Mouse (Mus musculus) embryo, embryonic 10 days (tissue): ENCODE measurements around the gene Pip4p1.
"Not testable (repeated sequence)": the region's sequence is repeated elsewhere in the genome, so short reads cannot be mapped to it uniquely, and the experiment has no call there.

ENCODE experiments used
- DNase-seq: peaks from one replicate; pipeline ENCODE4 v3.0.0-alpha.2; 2015; ENCODE audit warnings: low spot score

Gene Pip4p1

DNA sequence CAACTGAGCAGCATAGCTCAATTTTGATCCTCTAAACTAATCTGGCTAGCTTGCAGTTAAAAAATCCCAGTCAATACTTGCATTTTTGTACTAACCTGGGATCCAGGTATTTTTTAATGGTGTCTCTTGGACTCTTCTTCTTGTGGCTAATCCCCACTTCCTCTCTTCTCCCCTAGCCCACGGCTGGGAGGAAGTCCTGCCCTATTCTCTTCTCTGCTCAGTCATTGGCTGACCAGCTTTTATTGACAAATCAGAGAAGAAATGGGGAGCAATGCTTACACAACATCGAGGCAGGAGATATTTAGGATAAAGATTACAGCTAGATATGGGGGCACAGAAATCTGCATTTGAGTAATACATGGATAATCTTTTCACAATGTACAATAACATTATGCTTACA, 8.3 kb upstream of the Pip4p1 start:
- DNase-seq: no peak

DNA sequence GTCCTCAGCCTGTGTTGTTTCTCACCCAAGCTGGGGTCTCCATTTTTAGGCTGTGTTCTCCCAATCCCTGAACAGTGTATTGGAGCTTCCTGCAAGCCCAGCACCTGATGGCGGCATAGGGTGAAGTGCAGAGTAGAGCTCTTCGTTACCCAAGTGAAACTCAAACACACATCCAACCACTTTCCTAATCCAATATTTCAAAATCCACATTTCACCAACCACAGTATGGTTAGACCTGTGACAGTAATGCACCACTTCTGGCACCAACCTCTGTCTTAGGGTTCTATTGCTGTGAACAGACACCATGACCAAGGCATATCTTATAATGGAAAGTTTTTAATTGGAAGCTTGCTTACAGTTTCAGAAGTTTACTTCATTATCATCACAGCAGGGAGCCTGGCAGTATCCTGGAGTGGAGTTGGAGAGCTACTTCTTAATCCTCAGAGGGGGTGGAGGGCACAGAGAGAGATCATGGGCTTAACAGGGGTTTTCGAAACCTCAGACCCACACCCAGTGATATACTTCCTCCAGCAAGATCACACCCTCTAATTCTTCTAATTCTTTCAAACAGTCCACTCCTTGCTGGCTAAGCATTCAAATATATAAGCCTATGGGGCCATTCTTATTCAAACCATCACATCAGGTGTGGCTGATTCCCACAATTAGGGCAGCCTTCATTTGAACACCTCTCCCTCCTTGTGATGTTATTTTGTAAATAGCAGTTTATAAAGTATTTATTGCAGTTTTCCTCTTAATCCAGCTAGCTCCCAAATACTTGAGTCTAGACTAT, 7.7 kb upstream of the Pip4p1 start:
- DNase-seq: no peak

DNA sequence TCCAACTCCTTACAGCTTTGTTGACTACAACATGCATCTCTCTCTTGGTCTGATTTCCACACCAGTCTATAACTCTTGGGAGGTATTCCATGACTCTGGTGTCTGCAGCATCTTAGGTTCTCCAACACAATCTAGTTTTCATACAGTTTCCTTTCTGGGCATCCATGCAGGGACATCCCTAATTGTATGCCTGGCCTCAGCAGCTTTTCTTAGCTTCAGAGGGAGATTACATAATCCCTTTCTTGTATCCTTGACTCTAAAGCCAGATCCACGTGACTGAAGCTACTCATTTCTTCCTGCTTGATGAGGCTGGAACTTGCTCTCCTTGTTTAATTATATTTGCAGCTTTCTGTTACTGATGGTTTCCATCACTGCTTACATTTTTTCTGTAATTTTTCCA, 6.0 kb upstream of the Pip4p1 start:
- no peak for DNase-seq

DNA sequence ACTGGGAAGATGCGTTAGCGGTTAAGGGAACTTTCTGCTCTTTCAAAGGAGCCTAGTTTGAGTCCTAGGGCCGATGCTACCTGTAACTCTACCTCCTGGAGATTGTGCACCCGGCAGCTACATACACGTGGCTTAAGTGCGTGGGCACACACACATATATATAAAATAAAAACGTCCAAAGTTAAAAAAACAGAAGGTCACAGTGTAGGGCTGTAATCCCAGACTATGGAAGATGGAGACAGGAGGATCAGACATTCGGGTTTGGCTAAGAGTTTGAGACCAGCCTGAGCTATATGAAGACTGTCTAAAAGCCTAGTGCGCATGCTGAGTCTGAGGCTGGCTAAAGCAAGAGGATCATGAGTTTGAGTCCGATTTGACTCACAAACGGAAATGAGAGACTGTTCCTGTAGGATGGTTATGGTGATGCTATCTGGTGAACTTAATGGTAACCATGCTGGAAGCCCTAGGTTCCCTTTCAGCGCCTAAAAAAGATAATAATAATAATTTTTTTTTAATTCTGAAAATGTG, 901 bp upstream of the Pip4p1 start:
- peak; percentile 30 for DNase-seq

DNA sequence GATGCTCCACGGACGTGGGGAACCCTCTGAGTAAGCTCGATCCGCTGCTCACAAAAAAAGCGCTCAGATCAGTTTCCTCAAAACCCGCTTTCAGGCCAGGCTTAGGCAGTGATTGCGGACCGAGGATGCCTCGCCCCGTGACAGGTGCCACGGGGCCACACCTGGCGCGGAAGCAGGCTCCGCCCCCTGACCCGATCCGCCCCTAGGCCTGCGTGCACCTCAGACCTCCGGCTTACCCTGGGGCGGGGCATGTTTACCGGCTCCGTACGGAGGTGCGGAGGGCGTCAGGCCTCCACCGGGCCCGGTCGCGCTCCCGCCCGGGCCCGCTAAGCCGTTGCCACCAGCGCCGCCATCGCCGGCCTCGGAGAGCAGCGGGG, 291 bp downstream of the Pip4p1 start:
- DNase-seq: peak; percentile 40

DNA sequence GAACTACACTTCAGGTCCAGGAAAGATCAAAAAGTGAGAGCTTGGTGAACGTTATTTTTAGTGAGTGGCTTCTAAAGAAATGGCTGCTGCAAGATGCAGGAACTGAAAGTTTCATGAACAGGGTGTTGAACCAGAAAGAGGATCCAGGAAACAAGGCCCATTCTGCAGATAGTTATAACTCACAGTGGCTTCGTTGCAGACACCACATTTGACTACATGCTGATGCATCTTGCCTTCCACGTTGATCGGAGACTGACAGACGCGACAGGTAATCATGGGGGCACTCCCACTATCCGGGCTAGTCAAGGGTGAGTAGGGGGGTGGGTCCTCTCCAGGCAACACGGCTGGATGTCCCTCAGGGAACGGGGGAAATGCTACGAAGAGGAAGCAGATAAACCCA, 705 bp downstream of the Pip4p1 start:
- DNase-seq: no peak

DNA sequence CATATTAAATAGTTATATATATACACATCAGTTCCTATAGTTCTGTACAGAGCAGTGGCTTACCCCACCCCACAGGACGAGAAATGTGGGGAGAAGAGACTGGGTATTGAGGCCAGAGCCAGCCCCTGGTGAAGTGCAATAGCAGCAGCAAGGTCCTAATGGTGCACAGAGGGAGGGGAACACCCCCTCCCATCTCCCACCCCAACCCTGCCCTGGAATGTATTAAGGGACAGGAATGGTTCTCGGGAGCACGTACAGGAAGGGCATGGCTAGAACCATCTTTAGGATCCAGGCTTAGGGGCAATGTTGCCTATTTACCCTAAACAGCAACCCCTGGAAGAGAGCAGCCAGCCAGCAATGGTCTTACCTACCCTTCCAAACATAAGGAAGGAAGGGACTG, 3.3 kb downstream of the Pip4p1 start:
- DNase-seq: no peak

DNA sequence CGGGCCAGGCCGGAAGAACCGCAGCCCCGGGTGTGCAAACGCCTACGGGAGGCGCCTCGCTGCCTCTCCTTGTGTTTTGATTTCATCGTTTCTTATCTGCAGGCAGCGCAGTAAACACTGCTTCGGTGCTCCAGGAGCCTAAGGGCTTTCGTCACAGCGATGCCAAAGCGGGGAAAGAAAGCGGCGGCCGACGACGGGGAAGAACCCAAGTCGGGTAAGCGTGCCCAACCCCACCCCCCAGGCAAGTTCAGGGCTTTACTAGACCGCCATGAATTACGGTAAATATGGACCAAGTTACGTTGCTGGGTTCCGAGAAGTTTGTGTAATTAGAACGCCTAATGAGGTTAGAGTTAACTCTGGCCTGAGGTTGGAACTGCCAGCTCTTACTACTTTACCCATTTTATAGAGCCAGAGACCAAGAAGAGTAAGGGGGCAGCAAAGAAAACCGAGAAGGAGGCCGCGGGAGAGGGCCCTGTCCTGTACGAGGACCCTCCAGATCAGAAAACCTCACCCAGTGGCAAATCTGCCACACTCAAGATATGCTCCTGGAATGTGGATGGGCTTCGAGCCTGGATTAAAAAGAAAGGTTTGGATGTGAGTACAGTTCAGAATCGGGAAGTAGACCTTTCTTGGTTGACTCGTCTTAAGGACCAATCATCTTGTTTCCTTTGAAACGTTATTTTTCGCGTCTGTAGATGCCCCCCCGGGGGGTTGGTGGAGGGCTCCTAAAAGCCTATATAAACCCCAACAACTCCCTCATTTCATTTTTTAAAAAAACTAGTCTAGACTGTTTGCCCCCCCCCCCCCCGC, 5.3 kb downstream of the Pip4p1 start:
- peak; percentile 27 for DNase-seq

DNA sequence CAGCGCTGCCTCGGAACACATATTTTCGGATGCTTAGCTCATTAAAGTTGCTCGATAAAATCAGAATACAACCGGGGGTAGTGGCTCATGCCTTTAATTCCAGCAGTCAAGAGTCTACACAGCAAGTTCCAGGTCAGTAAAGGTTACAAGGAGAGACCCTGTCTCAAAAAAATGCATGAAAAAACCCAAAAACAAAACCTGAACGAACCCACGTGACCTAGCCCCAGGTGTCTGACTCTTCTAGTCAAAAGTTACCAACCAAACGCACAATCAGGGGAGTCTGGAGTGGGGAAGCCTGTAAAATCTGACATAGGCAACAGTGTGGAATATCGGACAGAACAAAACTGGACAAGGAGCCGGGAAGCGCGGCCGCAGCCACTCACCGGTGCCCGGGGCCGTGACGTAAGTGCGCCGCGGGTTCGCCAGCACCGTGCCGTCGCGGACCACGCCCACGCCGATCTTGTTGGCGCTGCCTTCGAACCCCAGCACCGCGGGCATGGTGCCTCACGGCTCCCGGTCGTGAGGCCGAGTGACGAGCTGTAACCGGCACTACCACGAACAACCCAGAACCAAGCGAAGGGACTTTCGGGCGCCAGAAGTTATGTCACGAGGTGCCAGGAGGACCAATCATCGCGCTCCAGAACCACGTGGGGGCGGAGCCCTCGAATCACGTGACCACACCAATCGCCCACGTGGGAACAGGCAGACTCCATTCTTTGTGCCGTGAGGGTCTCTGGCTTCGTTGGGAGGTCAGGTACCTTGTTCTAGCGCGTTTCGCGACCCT, 6.2 kb downstream of the Pip4p1 start, which contains the start of the genes Osgep and Apex1:
Osgep (minus strand) TSS at position 613 of the 784 bp plus-strand sequence.
Apex1 (plus strand) TSS at position 688 of the 784 bp plus-strand sequence.
- DNase-seq: peak; percentile 100

DNA sequence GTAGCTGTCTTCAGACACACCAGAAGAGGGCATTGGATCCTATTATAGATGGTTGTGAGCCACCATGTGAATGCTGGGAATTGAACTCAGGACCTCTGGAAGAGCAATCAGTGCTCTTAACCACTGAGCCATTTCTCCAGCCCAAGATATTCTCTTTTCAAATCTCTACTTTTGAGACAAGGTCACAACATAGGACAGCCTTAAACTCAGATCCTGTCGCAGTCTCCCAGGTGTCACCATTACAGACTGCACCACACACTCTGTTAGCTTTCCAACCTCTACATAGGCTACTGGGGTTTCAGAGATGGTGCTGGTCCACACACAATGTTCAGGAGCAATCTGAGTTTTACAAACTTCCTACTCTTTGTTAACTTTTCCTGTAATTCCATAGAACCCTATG, 7.2 kb downstream of the Pip4p1 start:
- DNase-seq: not testable (repeated sequence)

DNA sequence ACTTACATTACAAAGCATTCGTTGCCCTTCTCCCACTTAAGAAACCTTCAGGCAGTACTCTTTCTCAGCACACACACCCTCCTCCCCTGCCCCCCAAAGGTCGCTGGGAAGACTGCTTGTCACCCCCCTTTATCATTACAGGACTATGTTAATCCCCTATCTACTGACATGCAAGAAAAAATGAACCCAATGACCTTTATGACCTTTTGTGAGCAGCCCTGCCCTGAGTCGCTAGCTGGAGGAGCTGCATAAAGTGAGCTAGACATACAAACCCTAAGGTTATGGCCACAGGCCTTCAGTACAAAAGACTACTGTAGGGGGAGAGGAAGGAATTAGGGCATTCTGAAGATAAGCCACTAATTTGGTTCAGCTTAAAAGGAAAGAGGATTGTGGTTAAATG, 19.3 kb downstream of the Pip4p1 start:
- DNase-seq: no peak

DNA sequence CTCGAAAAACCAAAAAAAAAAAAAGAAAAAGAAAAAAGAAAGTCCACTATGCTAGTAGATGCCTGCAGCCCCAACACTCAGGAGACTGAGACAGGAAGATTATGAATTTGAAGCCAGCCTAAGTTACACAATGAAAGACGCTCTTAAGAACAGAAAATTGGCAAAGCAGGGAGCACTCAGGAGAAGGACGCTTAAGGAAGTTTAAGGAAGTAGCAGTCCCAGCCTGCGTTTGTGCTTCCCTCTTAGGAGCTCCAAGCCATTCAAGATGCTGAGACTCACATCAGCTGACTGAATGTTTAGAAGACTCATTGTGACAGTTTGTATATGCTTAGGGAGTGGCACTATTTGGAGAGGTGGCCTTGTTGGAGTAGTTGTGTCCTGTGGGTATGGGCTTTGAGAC, 22.5 kb downstream of the Pip4p1 start:
- no peak for DNase-seq

DNA sequence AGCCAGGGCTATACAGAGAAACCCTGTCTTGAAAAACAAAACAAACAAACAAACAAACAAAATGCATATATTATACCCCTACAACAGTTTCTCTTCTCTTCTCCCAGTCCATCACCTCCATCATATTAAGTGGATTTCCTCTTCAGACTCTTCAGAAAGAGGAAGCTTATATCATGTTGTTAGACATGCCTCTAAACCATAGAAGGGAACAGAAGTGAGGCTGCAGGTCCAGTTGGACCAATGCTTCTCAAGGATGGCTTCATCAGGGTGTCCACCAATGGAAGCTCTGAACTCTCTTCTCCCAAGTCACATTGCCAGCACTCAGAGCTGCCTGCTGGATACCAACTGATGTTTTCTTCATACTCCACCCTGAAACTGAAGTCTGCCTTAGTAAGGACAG, 25.3 kb downstream of the Pip4p1 start:
- not testable (repeated sequence) for DNase-seq

DNA sequence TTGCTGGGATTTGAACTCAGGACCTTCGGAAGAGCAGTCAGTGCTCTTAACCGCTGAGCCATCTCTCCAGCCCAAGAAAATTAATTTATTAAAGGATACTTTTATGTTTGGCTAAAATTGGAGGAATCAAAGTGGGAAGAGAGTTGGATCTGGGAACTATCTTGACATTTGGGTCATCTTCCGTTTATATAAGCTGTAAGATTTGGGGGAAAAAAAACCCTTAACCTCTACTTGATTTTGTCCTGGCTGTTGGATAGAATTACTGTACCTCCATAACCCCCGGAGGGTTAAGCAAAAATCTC, 25.9 kb downstream of the Pip4p1 start:
- DNase-seq: no peak

DNA sequence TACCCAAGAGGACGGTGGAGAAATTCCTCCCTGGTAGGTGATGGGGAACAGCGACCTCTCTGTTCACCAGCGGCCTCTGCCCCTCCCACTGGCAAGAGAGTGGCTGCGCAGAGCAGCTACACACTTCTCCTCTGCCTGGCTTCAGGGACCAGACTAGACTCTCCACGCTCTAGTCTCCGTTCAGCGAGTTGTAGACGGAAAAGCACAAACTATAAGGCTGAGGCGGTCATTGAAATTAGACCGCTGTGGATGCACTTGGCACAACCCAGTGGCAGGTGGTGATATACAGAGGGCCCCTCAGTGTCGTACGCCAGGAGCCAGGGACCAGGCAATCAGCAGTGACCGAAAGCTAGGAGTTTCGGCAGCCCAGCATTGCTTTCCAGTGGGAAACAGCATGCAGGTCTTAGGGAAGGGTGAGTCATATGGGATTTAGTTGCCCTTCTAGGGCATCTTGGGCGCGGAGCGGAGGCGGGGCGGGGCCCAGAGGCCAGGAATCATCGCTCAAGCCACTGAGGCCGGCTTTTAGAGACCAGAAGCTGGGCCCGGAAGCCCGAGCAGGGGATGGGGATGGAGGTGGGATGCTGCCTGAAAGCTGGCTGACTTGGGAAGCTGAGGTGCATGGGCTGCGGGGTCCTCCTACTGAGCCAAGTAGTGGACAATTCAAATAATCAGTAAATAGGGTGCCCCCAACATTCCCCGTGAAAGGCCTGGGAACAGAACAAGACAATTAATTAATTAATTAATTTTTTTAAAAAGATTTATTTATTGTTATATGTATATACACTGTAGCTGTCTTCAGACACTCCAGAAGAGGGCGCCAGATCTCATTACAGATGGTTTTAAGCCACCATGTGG, 26.5 kb downstream of the Pip4p1 start:
- DNase-seq: peak; percentile 81

DNA sequence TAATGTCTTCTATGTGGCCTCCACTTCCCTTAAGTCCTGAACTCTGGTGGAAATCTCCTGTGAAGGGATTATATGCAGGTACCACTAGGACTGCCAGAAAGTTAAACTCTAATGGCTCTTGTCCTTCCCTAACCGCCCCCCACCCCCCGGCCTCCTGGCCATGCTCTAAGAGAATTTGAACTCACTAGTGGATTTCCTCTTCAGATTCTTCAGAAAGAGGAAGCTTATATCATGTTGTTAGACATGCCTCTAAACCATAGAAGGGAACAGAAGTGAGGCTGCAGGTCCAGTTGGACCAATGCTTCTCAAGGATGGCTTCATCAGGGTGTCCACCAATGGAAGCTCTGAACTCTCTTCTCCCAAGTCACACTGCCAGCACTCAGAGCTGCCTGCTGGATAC, 32.7 kb downstream of the Pip4p1 start:
- not testable (repeated sequence) for DNase-seq

DNA sequence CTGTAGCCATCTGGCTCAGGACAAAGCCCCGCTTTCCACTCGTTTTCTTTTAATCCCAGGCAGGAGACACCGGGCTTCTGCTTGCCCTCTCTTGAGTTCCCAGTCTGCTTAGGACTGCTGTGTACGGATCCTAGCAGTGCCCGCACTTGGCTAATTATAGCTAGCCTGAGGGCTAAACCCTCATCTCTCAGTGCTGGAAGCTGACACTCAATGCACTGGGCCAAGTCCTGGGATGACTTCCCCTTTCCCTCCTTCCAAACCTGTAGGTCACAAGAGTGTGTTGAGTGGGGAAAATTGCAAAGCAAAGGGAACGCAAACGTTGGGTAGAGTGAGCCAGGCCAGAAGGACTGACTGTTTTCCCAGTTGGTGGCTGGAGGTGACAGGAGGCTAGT, 33.3 kb downstream of the Pip4p1 start, which contains the start of gene Klhl33:
Klhl33 (minus strand) TSS at position 134 of the 392 bp plus-strand sequence.
- peak; percentile 10 for DNase-seq

DNA sequence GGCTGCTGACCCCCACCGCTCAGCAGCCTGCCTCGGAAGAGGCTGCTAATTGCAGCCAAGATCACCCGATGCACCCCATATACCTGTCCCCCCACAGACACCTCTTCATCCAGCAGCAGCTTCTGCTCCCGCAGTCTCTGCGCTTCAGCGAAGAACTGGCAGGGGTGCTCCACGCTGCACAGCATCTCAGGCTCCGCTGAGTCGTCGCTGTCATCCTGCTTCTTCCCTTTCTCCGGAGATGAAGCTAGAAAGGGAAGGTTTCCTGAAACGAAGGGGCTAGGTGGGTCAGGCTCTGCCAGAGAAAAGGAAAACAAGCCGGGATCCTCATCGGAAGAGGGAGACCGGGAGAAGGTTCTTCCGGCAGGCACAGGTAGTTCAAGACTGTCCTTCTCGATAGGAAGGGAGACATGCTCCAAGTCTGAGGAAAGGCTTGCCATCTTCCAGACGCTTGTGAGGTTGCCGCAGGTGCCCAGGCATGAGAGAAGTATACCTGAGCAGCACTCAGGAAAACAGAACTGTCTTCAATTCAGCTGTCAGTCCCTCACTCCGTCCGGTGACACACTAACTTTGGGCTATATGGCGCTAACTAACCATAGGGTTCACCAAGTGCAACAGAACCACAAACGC, 33.8 kb downstream of the Pip4p1 start:
- peak; percentile 12 for DNase-seq

DNA sequence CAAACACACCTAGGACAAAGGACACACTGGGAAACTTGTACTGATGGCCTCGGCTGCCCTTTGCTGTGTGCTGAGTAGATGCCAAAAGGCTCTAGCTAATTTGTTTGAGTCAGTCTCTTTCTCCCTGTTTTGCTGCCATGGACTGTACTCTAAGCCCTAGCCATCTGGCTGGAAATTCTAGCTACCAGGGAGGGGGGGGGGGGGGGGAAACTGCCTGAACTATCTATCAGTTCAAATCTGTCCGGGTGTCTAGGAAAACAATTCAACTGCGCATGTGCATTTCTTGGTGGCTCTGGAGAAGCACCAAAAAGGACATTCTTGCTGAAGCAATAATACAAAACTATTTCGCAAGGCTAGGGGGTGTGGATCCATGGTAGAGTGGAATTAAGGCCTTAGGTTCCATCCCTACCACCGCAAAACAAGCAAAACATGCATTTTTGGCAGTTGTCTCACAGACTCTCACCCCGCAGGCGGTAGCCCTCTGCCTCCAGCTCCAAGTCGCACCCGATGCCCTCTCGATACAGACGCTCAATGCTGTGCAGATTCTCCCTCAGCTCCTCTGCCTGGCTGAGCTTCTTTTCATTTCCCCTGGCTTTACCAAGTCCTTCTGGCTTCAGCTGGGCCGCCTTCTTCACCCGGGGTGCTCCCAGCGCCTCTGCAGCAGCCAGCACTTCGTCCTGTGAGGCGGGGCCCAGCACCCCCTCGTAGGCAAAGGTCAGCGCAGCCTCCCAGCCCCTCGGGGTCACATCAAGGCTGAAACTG, 34.5 kb downstream of the Pip4p1 start:
- DNase-seq: peak; percentile 18

DNA sequence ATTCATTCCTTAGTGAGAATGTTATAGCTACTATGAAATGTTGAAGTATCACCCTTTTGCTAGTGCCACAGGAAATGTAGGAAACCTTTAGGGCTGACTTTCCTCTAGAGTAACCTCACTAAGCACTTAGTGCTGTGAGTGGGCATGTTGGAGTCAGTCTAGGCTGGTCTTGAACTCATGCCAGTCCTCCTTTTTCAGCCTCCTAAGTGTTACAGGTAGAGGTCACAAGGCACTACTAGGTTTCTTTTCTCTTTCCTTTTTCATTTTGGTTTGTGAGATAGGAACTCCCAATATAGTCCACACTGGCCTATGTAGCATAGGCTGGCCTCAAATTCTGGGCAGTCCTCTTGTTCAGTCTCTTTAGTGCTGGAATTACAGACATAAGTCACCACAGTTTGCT, 35.2 kb downstream of the Pip4p1 start:
- DNase-seq: no peak
